Mouse (Mus musculus) erythroblast, embryonic 14.5 days (primary cell): ENCODE measurements around the gene Foxn3. TPM values are rescaled to one million over a fixed set of nuclear protein-coding genes. Genes with fewer than 3 reads are reported as not detected.

Experiments
- H3K27me3 ChIP-seq: 2 replicates; pipeline ENCODE4 v1.6.1; 2012; ENCODE audit warnings: inconsistent platforms; ENCODE audit not compliant: control insufficient read depth
- H3K36me3 ChIP-seq: 2 replicates; pipeline ENCODE4 v1.6.1; 2012; ENCODE audit warnings: mild to moderate bottlenecking, inconsistent platforms; ENCODE audit not compliant: control insufficient read depth
- H3K4me1 ChIP-seq: 2 replicates; pipeline ENCODE4 v1.6.1; 2012; ENCODE audit warnings: inconsistent platforms; ENCODE audit not compliant: control insufficient read depth
- H3K4me3 ChIP-seq: replicated peaks from 2 replicates; pipeline ENCODE3; 2012; ENCODE audit warnings: moderate library complexity, mild to moderate bottlenecking, inconsistent platforms
- H3K9me3 ChIP-seq: 2 replicates; pipeline ENCODE4 v1.6.1; 2012; ENCODE audit warnings: low read length, inconsistent platforms, mixed read lengths; ENCODE audit not compliant: control insufficient read depth
- GATA1 ChIP-seq: IDR thresholded peaks from 2 replicates; pipeline ENCODE4 v1.6.1; 2012; ENCODE audit warnings: low read length, inconsistent platforms, mixed read lengths
- TAL1 ChIP-seq: IDR thresholded peaks from 3 replicates; pipeline ENCODE4 v1.6.1; 2012; ENCODE audit warnings: low read length, inconsistent platforms, mixed read lengths
- polyA plus RNA-seq: library from polyadenylated mRNA; stranded (reverse); fragments of >175 nt; gene quantifications from 2 replicates; pipeline ENCODE4 v1.2.3, GENCODE M21; 2012

Gene Foxn3
- polyA plus RNA-seq, 1 experiment, result 0.84 TPM

DNA sequence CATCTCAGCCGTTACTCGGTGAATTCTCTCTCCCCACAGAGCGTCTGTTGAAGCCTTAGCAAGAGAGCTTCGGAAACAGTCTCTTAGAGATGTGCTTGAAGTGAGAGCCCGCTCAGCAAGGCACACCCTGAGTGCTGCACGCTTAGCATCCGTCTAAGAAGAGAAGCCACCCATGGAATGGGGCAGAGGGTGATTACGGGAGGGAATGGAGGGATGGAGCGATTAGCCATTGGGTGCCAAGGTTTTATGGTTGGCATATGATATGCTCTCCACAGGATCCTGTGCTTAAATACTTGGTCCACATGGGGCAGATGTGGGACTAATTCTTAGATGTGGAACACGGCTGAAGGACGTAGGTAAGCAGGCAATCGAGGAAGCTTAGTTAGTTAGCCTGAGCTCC lies 45.3 kb downstream of the Foxn3 start:
- Histone ChIP-seq H3K4me1 (no peaks in the 10 kb centered on the region; the same call in 1 of the 2 replicates), H3K27me3 (no peaks in the 10 kb centered on the region), H3K9me3 (no peaks in the 10 kb centered on the region), H3K4me3 (no peak overlapping the region), H3K36me3 (no peaks in the 10 kb centered on the region)
- TF ChIP-seq TAL1, result no peak
- TF ChIP-seq GATA1, result no peak

- TF ChIP-seq TAL1 (no peak), GATA1 (no peak)
- Histone ChIP-seq H3K4me1 (no peaks in the 10 kb centered on the region; the same call in 1 of the 2 replicates), H3K36me3 (no peaks in the 10 kb centered on the region), H3K4me3 (no peak overlapping the region), H3K27me3 (no peaks in the 10 kb centered on the region), H3K9me3 (no peaks in the 10 kb centered on the region)
Observed at GRCm38 (mm10) chr12:99517296-99517695, 46.1 kb downstream of the Foxn3 start.

- Histone ChIP-seq H3K4me1 (no peaks in the 10 kb centered on the region; the same call in 1 of the 2 replicates), H3K4me3 (no peak overlapping the region), H3K9me3 (no peaks in the 10 kb centered on the region), H3K36me3 (no peaks in the 10 kb centered on the region), H3K27me3 (no peaks in the 10 kb centered on the region)
- TF ChIP-seq TAL1 (no peak), GATA1 (no peak)
Observed at GRCm38 (mm10) chr12:99515481-99515880, 47.9 kb downstream of the Foxn3 start.

DNA sequence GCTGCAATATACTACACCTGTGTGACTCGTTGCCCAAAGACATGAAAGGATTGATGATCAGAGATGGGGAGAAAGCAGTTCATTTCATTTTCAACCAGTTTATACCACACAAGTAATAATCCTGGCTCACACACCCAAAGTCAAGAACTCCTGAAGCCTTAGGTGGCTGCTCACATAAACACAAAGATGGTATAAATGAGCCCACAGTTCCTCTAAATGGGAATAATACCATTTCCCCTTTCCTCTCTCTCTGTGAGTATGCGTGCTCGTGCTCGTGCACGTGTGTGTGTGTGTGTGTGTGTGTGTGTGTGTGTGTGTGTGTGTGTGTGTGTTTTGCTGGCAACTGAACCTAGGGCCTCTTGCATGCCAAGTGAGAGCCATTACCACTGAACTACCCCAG lies 51.7 kb downstream of the Foxn3 start:
- TF ChIP-seq GATA1 (no peak), TAL1 (no peak)
- no peaks in the 10 kb centered on the region; the same call in 1 of the 2 replicates for H3K4me1 ChIP-seq
- H3K36me3 ChIP-seq, result no peaks in the 10 kb centered on the region; the same call in none of the 2 replicates
- no peak overlapping the region for H3K4me3 ChIP-seq
- H3K9me3 ChIP-seq, result peaks cover 13% of the 10 kb centered on the region
- no peaks in the 10 kb centered on the region for H3K27me3 ChIP-seq

DNA sequence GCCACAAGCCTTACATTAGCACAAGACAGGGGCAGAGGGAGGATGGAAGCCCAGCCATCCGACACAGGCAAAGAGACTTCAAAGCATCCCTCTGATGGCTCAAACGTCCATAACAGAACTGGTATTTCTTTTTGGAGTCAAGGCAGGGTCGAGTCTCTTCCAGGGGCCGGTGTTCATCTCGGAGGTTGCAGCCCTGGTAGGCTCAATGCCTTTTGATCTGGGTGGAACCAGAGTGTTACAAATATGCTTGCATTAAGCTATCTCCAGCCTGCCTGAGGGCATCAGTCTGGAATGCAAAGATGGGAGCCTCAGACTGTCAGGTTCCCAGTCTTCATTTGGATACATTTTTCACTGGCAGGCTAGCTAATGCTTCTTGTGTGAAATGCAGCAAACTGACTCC lies 52.6 kb downstream of the Foxn3 start:
- Histone ChIP-seq H3K4me1 (no peaks in the 10 kb centered on the region; the same call in 1 of the 2 replicates), H3K4me3 (no peak overlapping the region), H3K27me3 (no peaks in the 10 kb centered on the region), H3K9me3 (peaks cover 22% of the 10 kb centered on the region), H3K36me3 (peaks cover 2% of the 10 kb centered on the region)
- TF ChIP-seq TAL1 (no peak), GATA1 (no peak)

DNA sequence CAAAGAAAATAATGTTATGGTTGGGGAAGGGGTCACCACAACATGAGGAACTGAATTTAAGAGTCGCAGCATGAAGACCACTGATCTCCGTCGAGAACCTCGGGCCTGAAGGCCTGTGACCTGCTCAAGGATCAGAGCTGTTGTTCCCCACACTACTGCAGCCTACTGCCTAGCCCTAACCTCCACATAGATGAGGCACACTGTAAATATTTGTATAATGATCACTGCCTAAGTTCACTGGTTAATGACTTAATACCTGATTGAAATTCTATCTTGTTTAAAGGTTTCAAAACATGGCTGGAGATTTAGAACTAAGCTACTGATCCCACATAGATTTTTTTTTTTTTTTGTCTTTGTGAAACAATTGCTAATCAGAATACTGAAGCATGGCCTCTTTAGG lies 61.2 kb downstream of the Foxn3 start:
- peaks cover 24% of the 10 kb centered on the region for H3K9me3 ChIP-seq
- 0 out of 2 replicates have a peak, but pooled peaks cover under 1% of the 10 kb centered on the region for H3K4me1 ChIP-seq

GRCm38 (mm10) chr12:99498978-99499694 lies 64.2 kb downstream of the Foxn3 start:
- Histone ChIP-seq H3K9me3 (no peaks in the 10 kb centered on the region), H3K4me3 (no peak overlapping the region), H3K36me3 (no peaks in the 10 kb centered on the region), H3K4me1 (0 out of 2 replicates have a peak, but pooled peaks cover 1% of the 10 kb centered on the region), H3K27me3 (no peaks in the 10 kb centered on the region)
- TF ChIP-seq TAL1, result no peak
- TF ChIP-seq GATA1, result no peak

More for the DNA sequence above, 61.2 kb downstream of the Foxn3 start:
- H3K4me3 ChIP-seq, result no peak overlapping the region
- H3K36me3 ChIP-seq, result peaks cover 2% of the 10 kb centered on the region
- H3K27me3 ChIP-seq, result no peaks in the 10 kb centered on the region
- TF ChIP-seq TAL1, result no peak
- no peak for TF ChIP-seq GATA1

DNA sequence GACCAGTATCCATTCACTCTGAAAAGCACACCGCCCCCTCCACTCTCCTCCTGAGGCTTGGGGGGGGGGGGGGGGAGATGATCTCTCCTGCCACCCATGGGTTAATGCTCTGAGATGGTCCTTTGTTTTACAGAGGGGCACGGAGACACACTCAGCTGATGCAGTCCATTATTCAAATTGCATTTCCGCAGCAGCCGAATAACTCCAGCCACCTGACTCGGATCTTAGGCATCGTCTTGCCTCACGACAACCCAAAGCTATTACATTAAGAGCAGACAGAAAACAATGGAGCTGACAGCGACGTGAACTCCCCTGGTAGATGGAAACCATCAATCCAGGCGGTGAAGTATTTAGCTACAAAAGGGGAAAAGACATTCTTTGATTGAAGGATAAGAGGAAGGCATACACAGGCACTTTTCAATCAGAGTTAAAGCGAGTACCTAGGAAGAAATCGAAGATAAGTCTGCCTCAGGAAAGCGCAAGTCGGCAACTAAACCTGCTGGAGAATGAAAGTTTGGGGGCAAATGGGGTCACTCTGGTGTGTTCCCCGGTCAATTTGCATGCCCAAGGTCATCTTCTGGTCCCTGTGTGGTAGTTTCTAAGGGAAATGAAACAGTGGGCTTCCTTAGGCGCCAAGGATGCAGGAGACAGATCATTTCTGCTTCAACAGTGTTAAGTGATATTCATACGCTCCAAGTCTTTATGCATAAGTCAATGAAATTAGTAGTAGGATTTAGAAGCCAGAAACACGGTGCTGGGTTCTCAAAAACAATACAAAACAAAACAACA lies 65.0 kb downstream of the Foxn3 start:
- Histone ChIP-seq H3K9me3 (no peaks in the 10 kb centered on the region), H3K4me3 (no peak overlapping the region), H3K27me3 (no peaks in the 10 kb centered on the region), H3K4me1 (0 out of 2 replicates have a peak, but pooled peaks cover 1% of the 10 kb centered on the region), H3K36me3 (no peaks in the 10 kb centered on the region)
- TF ChIP-seq GATA1, result no peak
- no peak for TF ChIP-seq TAL1

DNA sequence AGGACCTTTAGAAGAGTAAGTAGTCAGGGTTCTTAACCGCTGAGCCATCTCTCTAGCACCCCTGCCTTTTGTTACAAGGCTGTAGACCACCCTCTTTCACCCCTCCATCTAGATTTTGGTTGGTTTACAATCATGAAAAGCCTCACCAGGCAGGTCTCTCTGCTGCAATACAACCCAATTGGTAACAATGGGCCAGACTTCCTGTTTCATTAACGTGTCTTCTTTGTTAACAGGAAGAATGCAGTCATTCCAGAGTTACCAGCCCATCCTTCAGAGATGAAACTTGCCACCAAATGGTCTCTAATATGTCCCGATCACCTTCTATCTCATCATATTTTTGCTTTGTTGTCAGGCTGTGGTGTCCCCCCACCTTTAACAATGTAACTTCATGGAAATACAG lies 66.4 kb downstream of the Foxn3 start:
- TF ChIP-seq TAL1 (no peak), GATA1 (no peak)

More for the DNA sequence above, 66.4 kb downstream of the Foxn3 start:
- H3K36me3 ChIP-seq, result no peaks in the 10 kb centered on the region
- H3K4me3 ChIP-seq, result no peak overlapping the region
- 0 out of 2 replicates have a peak, but pooled peaks cover 1% of the 10 kb centered on the region for H3K4me1 ChIP-seq
- H3K27me3 ChIP-seq, result no peaks in the 10 kb centered on the region
- no peaks in the 10 kb centered on the region for H3K9me3 ChIP-seq
